Mouse (Mus musculus) bone marrow, adult 2 months (tissue): Measurements from ENCODE around the gene Gna14.

ENCODE experiments used
- CTCF ChIP-seq: fragments of 200-500 bp; IDR thresholded peaks from 2 replicates; pipeline ENCODE4 v1.5.1; 2011; ENCODE audit warnings: low read length, control low read depth; ENCODE audit not compliant: control insufficient read depth, insufficient read depth
- POLR2A ChIP-seq: fragments of 200-500 bp; IDR thresholded peaks from 2 replicates; pipeline ENCODE4 v1.6.1; 2011; ENCODE audit warnings: low read depth, mild to moderate bottlenecking, control low read depth, low read length, borderline replicate concordance; ENCODE audit not compliant: control insufficient read depth

DNA sequence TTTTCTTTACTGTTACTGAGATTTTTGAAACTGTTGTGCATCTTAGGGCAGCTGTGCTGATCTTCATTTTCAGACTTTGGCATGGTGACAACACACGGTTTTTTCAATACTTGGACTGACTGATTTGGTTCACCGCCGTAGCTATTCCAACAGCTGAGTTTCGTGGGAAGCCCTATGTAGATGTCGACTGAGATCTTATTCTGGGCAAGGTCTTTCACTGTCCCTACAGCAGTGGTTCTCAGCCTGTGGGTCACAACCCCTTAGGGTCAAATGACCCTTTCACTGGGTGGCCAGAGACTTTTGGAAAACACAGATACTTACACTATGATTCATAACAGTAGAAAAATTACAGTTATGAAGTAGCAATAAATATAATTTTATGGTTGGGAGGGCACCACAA, 60.5 kb downstream of the Gna14 start:
- TF ChIP-seq CTCF = no peak
- no peak for TF ChIP-seq POLR2A
